ENCODE assay signal across 30 mouse cellular contexts in genomic region chr16:8399868-8400267, GRCm38 (mm10). TPM values are rescaled to one million over a fixed set of nuclear protein-coding genes. Genes with fewer than 3 reads are reported as not detected.
DNase-seq lines count a peak whose midpoint lies in the region; ATAC-seq and TF ChIP-seq lines count a peak whose summit lies in the region.
"Had no signal": no experiment of that assay in that cellular context is flagged by ENCODE, and none has a peak within 500 bp of the region (broad histone marks: within the 10 kb centered on the region; RNA-seq: fewer than 3 reads in every experiment).

No protein-coding gene starts in this region.

- no peak overlapping the region for H3K4me3 ChIP-seq in forebrain, embryonic 11.5 days (ENCODE audit: low read depth, low read length)
- no peak overlapping the region for H3K4me3 ChIP-seq in forebrain, embryonic 10.5 days
- H3K4me3 ChIP-seq in kidney, adult 2 months (ENCODE audit: insufficient read depth, low read depth, low read length): no peak overlapping the region
- H3K4me3 ChIP-seq in CH12.LX (replicated peaks in 1 of 3; ENCODE audit: low read depth in 2 of 3, low read length in 2 of 3, poor library complexity in 1 of 3): no peak overlapping the region
- H3K4me3 ChIP-seq: embryonic facial prominence, embryonic 13.5 days; embryonic facial prominence, embryonic 15.5 days; erythroblast, embryonic 14.5 days; forebrain, embryonic 12.5 days had no signal

- no peaks in the 10 kb centered on the region for H3K79me2 ChIP-seq in CH12.LX (replicated peaks; ENCODE audit: control insufficient read depth, extremely low read depth, insufficient read depth, poor library complexity, severe bottlenecking)

- no peaks in the 10 kb centered on the region for H3K27me3 ChIP-seq in forebrain, embryonic 11.5 days (ENCODE audit: control insufficient read depth, insufficient read depth, low read length)
- H3K27me3 ChIP-seq in forebrain, embryonic 10.5 days (ENCODE audit: poor library complexity, severe bottlenecking): no peaks in the 10 kb centered on the region
- H3K27me3 ChIP-seq in kidney, adult 2 months (replicated peaks; ENCODE audit: control insufficient read depth, insufficient read depth, low read length): no peaks in the 10 kb centered on the region
- H3K27me3 ChIP-seq in CH12.LX (replicated peaks): peaks cover 66% of the 10 kb centered on the region
- H3K27me3 ChIP-seq: embryonic facial prominence, embryonic 13.5 days; embryonic facial prominence, embryonic 15.5 days had no signal

- intact Hi-C loops in left cerebral cortex, postnatal 36 days (cut with DNase I): no loop called here

- no peaks in the 10 kb centered on the region for H3K36me3 ChIP-seq in forebrain, embryonic 11.5 days (ENCODE audit: control insufficient read depth, insufficient read depth, low read length)
- H3K36me3 ChIP-seq in forebrain, embryonic 10.5 days (replicated peaks): no peaks in the 10 kb centered on the region
- no peaks in the 10 kb centered on the region for H3K36me3 ChIP-seq in kidney, adult 2 months (ENCODE audit: control insufficient read depth, insufficient read depth, low read length)
- H3K36me3 ChIP-seq in CH12.LX (replicated peaks in 1 of 2; ENCODE audit: control insufficient read depth in 1 of 2, insufficient read depth in 1 of 2, low read length in 1 of 2): no peaks in the 10 kb centered on the region
- H3K36me3 ChIP-seq: embryonic facial prominence, embryonic 13.5 days; embryonic facial prominence, embryonic 15.5 days; forebrain, embryonic 12.5 days had no signal

- H3K4me1 ChIP-seq in forebrain, embryonic 11.5 days (replicated peaks; ENCODE audit: control insufficient read depth, insufficient read depth, low read length): no peaks in the 10 kb centered on the region; the same call in 1 of the 2 replicates
- peaks cover 23% of the 10 kb centered on the region for H3K4me1 ChIP-seq in forebrain, embryonic 10.5 days
- H3K4me1 ChIP-seq in kidney, adult 2 months (ENCODE audit: control insufficient read depth, insufficient read depth, low read length): no peaks in the 10 kb centered on the region
- H3K4me1 ChIP-seq in CH12.LX (ENCODE audit: control insufficient read depth in 1 of 2, insufficient read depth in 2 of 2): peaks cover 6 to 11% of the 10 kb centered on the region in 2 experiments
- H3K4me1 ChIP-seq: embryonic facial prominence, embryonic 13.5 days; embryonic facial prominence, embryonic 15.5 days had no signal

- WGBS in forebrain, embryonic 11.5 days: 90% methylated on average over 6 of the region's 6 CpGs
- 93% methylated on average over 6 of the region's 6 CpGs for WGBS in forebrain, embryonic 10.5 days
- WGBS in kidney, adult 2 months: 23% methylated on average over 6 of the region's 6 CpGs

- TF ChIP-seq EP300 in CH12.LX (IDR thresholded peaks at IDR 0.05; ENCODE audit: low read length): no peak; the same call in 1 of the 2 replicates

- no peak for TF ChIP-seq CTCF in kidney, adult 2 months (conservative IDR thresholded peaks at IDR 0.05; ENCODE audit: insufficient read depth, insufficient read length, low read depth, low read length)
- TF ChIP-seq CTCF in CH12.LX (conservative IDR thresholded peaks at IDR 0.05 in 1 of 2, IDR thresholded peaks at IDR 0.05 in 1 of 2; ENCODE audit: low read depth in 2 of 2, low read length in 2 of 2): no peak

- no peak overlapping the region for H3K9ac ChIP-seq in forebrain, embryonic 11.5 days (ENCODE audit: low read length)
- H3K9ac ChIP-seq in CH12.LX (ENCODE audit: insufficient read depth, low read depth): no peak overlapping the region
- H3K9ac ChIP-seq: embryonic facial prominence, embryonic 13.5 days; embryonic facial prominence, embryonic 15.5 days; forebrain, embryonic 12.5 days had no signal

- in situ Hi-C loops in CH12.LX (cut with MboI; ENCODE audit: low pct_ligation_motif_present, low pct_unique_long_range_greater_than_20kb, low sequenced_read_pairs): no loop called here

- dilution Hi-C loops in CH12.LX (cut with MboI; ENCODE audit: extremely low pct_ligation_motif_present, extremely low pct_unique_long_range_greater_than_20kb, low sequenced_read_pairs): no loop called here

- TF ChIP-seq POLR2A in kidney, adult 2 months (IDR thresholded peaks at IDR 0.05; ENCODE audit: low read depth, low read length): no peak
- TF ChIP-seq POLR2A in CH12.LX (IDR thresholded peaks at IDR 0.05; ENCODE audit: low read depth, low read length): no peak

- DNase-seq in forebrain, embryonic 11.5 days (ENCODE audit: low spot score): peak; percentile 23
- no peak for DNase-seq in forebrain, embryonic 10.5 days (ENCODE audit: extremely low spot score, low spot score)
- DNase-seq in kidney, postnatal 4 days: peak; percentile 36 to 49
- DNase-seq in kidney, adult 2 months: no peak
- DNase-seq in CH12.LX (ENCODE audit: extremely low read depth): peak; percentile 38
- DNase-seq in frontal cortex, postnatal 10 days (ENCODE audit: low spot score in 2 of 2): no peak
- no peak for DNase-seq in left cerebral cortex, postnatal 36 days (ENCODE audit: low spot score in 2 of 2)
- DNase-seq: adrenal gland, adult 8-10 months; adrenal gland, postnatal 14 days; adrenal gland, postnatal 36 days; B cell, adult 2 months; cerebellum, adult 11-12 months; cerebellum, adult 8-10 months; cerebellum, adult 9-11 months; cerebellum, postnatal 14 days; cerebellum, postnatal 36 days; embryo, embryonic 11 days had no signal

- ATAC-seq in forebrain, embryonic 11.5 days (replicated peaks; ENCODE audit: low FRiP score): no peak
- ATAC-seq: activated CD4-positive, CD25-positive, alpha-beta regulatory T cell, adult 4 months; CD4-positive, CD25-positive, alpha-beta regulatory T cell, adult 4 months; forebrain, embryonic 14.5 days; forebrain, embryonic 16.5 days; Patski had no signal

- no peak for TF ChIP-seq RAD21 in CH12.LX (IDR thresholded peaks at IDR 0.05; ENCODE audit: low read depth, low read length)

- H3K9me3 ChIP-seq in forebrain, embryonic 11.5 days (ENCODE audit: control insufficient read depth, low read length): no peaks in the 10 kb centered on the region
- no peaks in the 10 kb centered on the region for H3K9me3 ChIP-seq in forebrain, embryonic 10.5 days
- no peaks in the 10 kb centered on the region for H3K9me3 ChIP-seq in CH12.LX (replicated peaks; ENCODE audit: low read length)
- H3K9me3 ChIP-seq: embryonic facial prominence, embryonic 13.5 days; embryonic facial prominence, embryonic 15.5 days; forebrain, embryonic 12.5 days had no signal

- H3K27ac ChIP-seq in forebrain, embryonic 11.5 days (ENCODE audit: low read depth, low read length): no peak overlapping the region
- H3K27ac ChIP-seq in forebrain, embryonic 10.5 days: no peak overlapping the region
- H3K27ac ChIP-seq in kidney, adult 2 months (ENCODE audit: insufficient read depth, low read depth, low read length): no peak overlapping the region
- H3K27ac ChIP-seq in CH12.LX (ENCODE audit: insufficient read depth, low read depth): no peak overlapping the region
- H3K27ac ChIP-seq: embryonic facial prominence, embryonic 13.5 days; embryonic facial prominence, embryonic 15.5 days; forebrain, embryonic 12.5 days had no signal

- no peak overlapping the region for H3K4me2 ChIP-seq in forebrain, embryonic 11.5 days (ENCODE audit: low read depth, low read length, severe bottlenecking)
- H3K4me2 ChIP-seq in CH12.LX (ENCODE audit: insufficient read depth, low read depth, poor library complexity, severe bottlenecking): peak overlapping the region; percentile 13
- H3K4me2 ChIP-seq: embryonic facial prominence, embryonic 13.5 days; embryonic facial prominence, embryonic 15.5 days; forebrain, embryonic 12.5 days had no signal

TF ChIP-seq in CH12.LX, 34 proteins besides CTCF, POLR2A, EP300 and RAD21 (continues in another document):
- TF ChIP-seq CHD2 (IDR thresholded peaks at IDR 0.05; ENCODE audit: low read length) (no peak), JUND (conservative IDR thresholded peaks at IDR 0.05; ENCODE audit: low read depth, low read length) (no peak), ZC3H11A (IDR thresholded peaks at IDR 0.05; ENCODE audit: low read depth, low read length) (no peak), ZMIZ1 (IDR thresholded peaks at IDR 0.05; ENCODE audit: low read depth, low read length) (no peak), MXI1 (IDR thresholded peaks at IDR 0.05; ENCODE audit: low read depth, low read length) (no peak), IRF4 (IDR thresholded peaks at IDR 0.05; ENCODE audit: low read depth, low read length) (peak; percentile 56), ETS1 (conservative IDR thresholded peaks at IDR 0.05; ENCODE audit: low read depth, low read length) (peak; percentile 53), ZKSCAN1 (IDR thresholded peaks at IDR 0.05; ENCODE audit: borderline replicate concordance, low read depth, low read length) (no peak), E2F4 (IDR thresholded peaks at IDR 0.05; ENCODE audit: insufficient replicate concordance, low read depth, low read length) (no peak), SIN3A (IDR thresholded peaks at IDR 0.05; ENCODE audit: low read length) (no peak), SMC3 (IDR thresholded peaks at IDR 0.05; ENCODE audit: low read depth, low read length) (no peak), BHLHE40 (IDR thresholded peaks at IDR 0.05; ENCODE audit: low read depth, low read length) (no peak), GABPA (IDR thresholded peaks at IDR 0.05; ENCODE audit: insufficient replicate concordance, low read depth, low read length) (no peak), ZNF384 (IDR thresholded peaks at IDR 0.05; ENCODE audit: low read depth, low read length) (peak; percentile 78; the same call in 1 of the 2 replicates), USF2 (conservative IDR thresholded peaks at IDR 0.05; ENCODE audit: low read depth, low read length) (no peak), USF1 (IDR thresholded peaks at IDR 0.05; ENCODE audit: low read depth, low read length) (no peak), NELFE (IDR thresholded peaks at IDR 0.05; ENCODE audit: low read depth, low read length) (no peak), JUN (IDR thresholded peaks at IDR 0.05; ENCODE audit: insufficient read depth, low read depth, low read length) (no peak), ELF1 (IDR thresholded peaks at IDR 0.05; ENCODE audit: low read depth, low read length) (peak; percentile 58), UBTF (IDR thresholded peaks at IDR 0.05; ENCODE audit: low read depth, low read length) (no peak), HCFC1 (IDR thresholded peaks at IDR 0.05; ENCODE audit: low read depth, low read length) (peak; percentile 44), MAX (IDR thresholded peaks at IDR 0.05; ENCODE audit: low read length) (no peak), TBP (conservative IDR thresholded peaks at IDR 0.05; ENCODE audit: low read depth, low read length) (no peak)

RNA-seq across cellular contexts. Expression of gene Tmem114, which starts 25.1 kb away (rescaled TPM):
- polyA plus RNA-seq in forebrain, embryonic 11.5 days (2014; fragmentation: Nextera tagmentation; extraction: Ambion mirVana): not detected in 2 replicates
- polyA plus RNA-seq in forebrain, embryonic 10.5 days (2016; fragmentation: Nextera tagmentation; extraction: Ambion mirVana): 0.14 TPM in 1 of 2 replicates, not detected in the other
- polyA plus RNA-seq in kidney, adult 2 months (2012; rRNA removed): not detected in 2 replicates
- total RNA-seq in CH12.LX (2012; rRNA removed) (not detected in 2 replicates), CH12.LX (2014; rRNA removed) (not detected in 2 replicates)
- polyA plus RNA-seq in CH12.LX (2012; ENCODE audit: insufficient read length, low read depth): not detected in 2 replicates
- 1 to 10 TPM; 1.5 to 1.8 TPM for total RNA-seq in left cerebral cortex, postnatal 36 days (2021)
- total RNA-seq: adrenal gland, adult 18-20 months; adrenal gland, adult 8-10 months; adrenal gland, postnatal 14 days; adrenal gland, postnatal 36 days; common myeloid progenitor, adult 5-6 weeks; ES-E14 had no signal
- polyA plus RNA-seq: activated CD4-positive, CD25-positive, alpha-beta regulatory T cell, adult 4 months; CD4-positive, CD25-positive, alpha-beta regulatory T cell, adult 4 months; embryonic facial prominence, embryonic 11.5 days; embryonic facial prominence, embryonic 13.5 days; embryonic facial prominence, embryonic 15.5 days; erythroblast, embryonic 14.5 days; forebrain, embryonic 12.5 days; forebrain, embryonic 14.5 days; Patski had no signal

Comparison
In these comparisons a context has a peak if more than half of its experiments do, and no peak if none do; other contexts are left out.
1. DNase-seq: peak in forebrain, embryonic 11.5 days (single experiment), kidney, postnatal 4 days (2 of 2) and CH12.LX (single experiment); none in forebrain, embryonic 10.5 days (single experiment), kidney, adult 2 months (single experiment), frontal cortex, postnatal 10 days (0 of 2) and left cerebral cortex, postnatal 36 days (0 of 2).